Mouse (Mus musculus): ENCODE measurements around the gene Bnip3. TPM values are rescaled to one million over a fixed set of nuclear protein-coding genes. Genes with fewer than 3 reads are reported as not detected.
A peak's percentile ranks its signal among the peaks of the same experiment; 100 is the strongest.

Gene Bnip3
- 0.84 and 0.94 TPM in 2 replicates for polyA plus RNA-seq (2012)

DNA sequence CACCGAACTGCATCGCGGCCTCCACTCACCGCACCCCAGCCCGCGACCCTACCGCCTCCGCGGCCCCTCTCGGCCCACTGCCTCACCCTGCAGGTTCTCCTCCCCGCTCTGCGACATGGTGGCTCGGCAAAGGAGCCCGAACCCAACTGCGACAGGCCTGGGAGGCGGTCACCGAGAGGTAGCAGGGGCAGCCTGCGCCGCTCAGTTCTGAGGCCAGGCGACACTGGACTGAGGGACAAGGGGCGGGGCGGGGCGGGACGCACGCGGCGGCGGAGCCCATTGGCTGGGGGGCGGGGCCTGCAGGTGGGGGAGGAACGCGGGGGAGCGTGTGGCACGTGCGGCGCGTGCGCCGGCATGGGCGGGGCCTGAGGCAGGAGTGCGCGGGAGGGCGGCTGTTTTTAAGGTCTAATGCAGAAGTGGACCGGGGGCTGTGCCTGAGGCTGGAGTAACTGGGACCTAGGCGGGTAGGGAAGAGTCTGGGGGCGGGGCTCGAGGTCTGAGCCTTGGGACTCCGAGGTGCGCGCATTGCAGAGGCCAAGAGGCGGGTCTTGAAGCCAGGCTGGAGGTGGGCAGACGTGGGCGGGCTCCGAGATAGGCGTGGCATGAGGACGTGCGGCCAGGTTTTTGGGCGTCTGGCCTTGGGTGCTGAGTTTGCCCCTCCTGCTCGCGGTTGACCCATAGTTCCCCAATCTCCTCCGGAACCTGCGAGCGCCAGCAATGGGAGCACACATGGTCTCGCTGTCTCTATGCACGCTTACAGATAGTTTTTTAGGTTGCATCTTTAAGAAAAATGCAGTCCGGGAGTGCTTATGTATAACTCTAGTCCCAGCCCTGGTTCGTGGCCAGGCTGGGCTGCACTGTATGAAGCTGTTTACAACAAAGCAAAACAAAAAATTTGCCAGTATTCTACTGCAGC is at the start of gene Bnip3:
TSS of gene Bnip3 (minus strand) at position 243 of the 916 bp plus-strand sequence.
- Histone ChIP-seq H3K4me3 (replicated peaks) (peak within 1 kb of the TSS; percentile 81), H3K27me3 (ENCODE audit: control insufficient read depth) (no peaks in the 10 kb centered on the region), H3K4me1 (ENCODE audit: control insufficient read depth) (peaks cover 52% of the 10 kb centered on the region), H3K9me3 (ENCODE audit: control insufficient read depth, low read length) (no peaks in the 10 kb centered on the region), H3K36me3 (ENCODE audit: control insufficient read depth) (no peaks in the 10 kb centered on the region)
- no peak for TF ChIP-seq TAL1 (IDR thresholded peaks at IDR 0.05; ENCODE audit: low read length)
- no peak for TF ChIP-seq GATA1 (IDR thresholded peaks at IDR 0.05; ENCODE audit: low read length)

DNA sequence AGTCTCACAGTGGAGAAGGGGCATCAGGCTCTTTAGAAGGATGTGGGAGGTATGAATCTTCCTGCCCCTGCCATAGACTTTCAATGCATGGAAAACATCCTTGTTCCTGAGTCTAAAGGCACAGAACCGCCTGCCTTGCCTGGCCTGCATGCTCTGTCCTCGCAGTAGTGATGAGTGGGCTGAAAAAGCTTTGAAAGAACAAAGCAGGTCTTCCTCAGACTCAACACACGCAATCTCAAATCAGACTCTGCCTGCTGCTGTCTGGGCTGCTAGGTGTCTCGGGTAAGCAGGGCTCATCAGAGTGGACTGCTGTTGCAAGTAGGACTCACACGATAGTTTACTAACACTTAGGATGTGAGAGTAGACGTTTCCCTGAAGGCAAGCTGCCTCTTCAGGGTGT is 47.8 kb upstream of the Bnip3 start:
- Histone ChIP-seq H3K9me3 (ENCODE audit: control insufficient read depth, low read length) (no peaks in the 10 kb centered on the region), H3K36me3 (ENCODE audit: control insufficient read depth) (no peaks in the 10 kb centered on the region), H3K4me1 (ENCODE audit: control insufficient read depth) (no peaks in the 10 kb centered on the region), H3K27me3 (ENCODE audit: control insufficient read depth) (no peaks in the 10 kb centered on the region), H3K4me3 (replicated peaks) (no peak overlapping the region)
- TF ChIP-seq TAL1 (IDR thresholded peaks at IDR 0.05; ENCODE audit: low read length) (no peak), GATA1 (IDR thresholded peaks at IDR 0.05; ENCODE audit: low read length) (no peak)

DNA sequence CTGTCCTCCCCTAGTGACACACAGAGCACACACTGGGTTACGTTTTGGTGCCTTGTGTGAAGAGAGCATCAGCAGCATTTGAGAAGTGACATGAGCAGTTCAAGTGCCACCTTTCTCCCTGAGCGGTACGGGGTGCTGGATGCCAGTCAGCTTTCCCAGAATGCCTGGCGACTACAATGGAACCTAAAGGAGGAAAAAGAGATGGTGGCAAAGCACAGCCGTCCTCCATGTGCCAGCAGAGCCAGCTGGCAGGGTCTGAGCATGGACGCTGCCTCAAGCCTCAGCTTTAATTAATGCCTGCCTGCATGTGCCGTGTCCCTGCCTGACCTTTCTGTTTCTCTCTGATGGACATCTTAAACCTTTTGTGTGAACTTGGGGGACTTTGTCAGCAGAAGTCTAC is 46.5 kb upstream of the Bnip3 start:
- Histone ChIP-seq H3K4me1 (ENCODE audit: control insufficient read depth) (no peaks in the 10 kb centered on the region), H3K4me3 (replicated peaks) (no peak overlapping the region), H3K27me3 (ENCODE audit: control insufficient read depth) (no peaks in the 10 kb centered on the region), H3K36me3 (ENCODE audit: control insufficient read depth) (no peaks in the 10 kb centered on the region), H3K9me3 (ENCODE audit: control insufficient read depth, low read length) (no peaks in the 10 kb centered on the region)
- TF ChIP-seq TAL1 (IDR thresholded peaks at IDR 0.05; ENCODE audit: low read length) = no peak
- TF ChIP-seq GATA1 (IDR thresholded peaks at IDR 0.05; ENCODE audit: low read length) = no peak

GRCm38 (mm10) chr7:138948309-138948708 is 39.0 kb upstream of the Bnip3 start:
- no peak for TF ChIP-seq TAL1 (IDR thresholded peaks at IDR 0.05; ENCODE audit: low read length)
- TF ChIP-seq GATA1 (IDR thresholded peaks at IDR 0.05; ENCODE audit: low read length) = no peak
- H3K4me1 ChIP-seq (ENCODE audit: control insufficient read depth) = no peaks in the 10 kb centered on the region
- no peaks in the 10 kb centered on the region for H3K9me3 ChIP-seq (ENCODE audit: control insufficient read depth, low read length)
- H3K27me3 ChIP-seq (ENCODE audit: control insufficient read depth) = peaks cover 8% of the 10 kb centered on the region
- H3K36me3 ChIP-seq (ENCODE audit: control insufficient read depth) = no peaks in the 10 kb centered on the region
- no peak overlapping the region for H3K4me3 ChIP-seq (replicated peaks)

DNA sequence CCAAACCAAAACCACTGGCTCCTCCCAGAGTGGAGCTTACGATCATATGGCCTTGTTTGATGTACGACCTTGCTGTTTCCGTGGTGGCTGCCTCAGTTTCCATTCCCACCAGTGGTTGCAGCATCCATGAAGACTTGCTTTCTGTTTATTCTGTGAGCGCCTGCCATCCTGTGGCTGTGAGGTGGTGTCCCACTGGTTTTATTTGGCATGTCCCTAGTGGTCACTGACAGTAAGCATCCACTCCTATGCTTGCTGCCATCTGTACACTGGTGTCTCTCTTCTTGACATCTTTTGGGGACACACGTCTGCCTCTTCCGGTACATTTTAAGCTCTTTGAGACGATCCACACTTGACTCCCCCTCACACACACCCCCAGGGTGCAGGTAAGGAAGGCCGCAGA is 38.4 kb upstream of the Bnip3 start:
- Histone ChIP-seq H3K36me3 (ENCODE audit: control insufficient read depth) (no peaks in the 10 kb centered on the region), H3K27me3 (ENCODE audit: control insufficient read depth) (peaks cover 13% of the 10 kb centered on the region), H3K4me1 (ENCODE audit: control insufficient read depth) (no peaks in the 10 kb centered on the region), H3K9me3 (ENCODE audit: control insufficient read depth, low read length) (no peaks in the 10 kb centered on the region), H3K4me3 (replicated peaks) (no peak overlapping the region)
- TF ChIP-seq TAL1 (IDR thresholded peaks at IDR 0.05; ENCODE audit: low read length) (no peak), GATA1 (IDR thresholded peaks at IDR 0.05; ENCODE audit: low read length) (no peak)

- Histone ChIP-seq H3K4me3 (replicated peaks) (no peak overlapping the region), H3K27me3 (ENCODE audit: control insufficient read depth) (peaks cover 33% of the 10 kb centered on the region), H3K4me1 (ENCODE audit: control insufficient read depth) (no peaks in the 10 kb centered on the region), H3K36me3 (ENCODE audit: control insufficient read depth) (no peaks in the 10 kb centered on the region), H3K9me3 (ENCODE audit: control insufficient read depth, low read length) (no peaks in the 10 kb centered on the region)
- TF ChIP-seq TAL1 (IDR thresholded peaks at IDR 0.05; ENCODE audit: low read length) (no peak), GATA1 (IDR thresholded peaks at IDR 0.05; ENCODE audit: low read length) (no peak)
Measured at GRCm38 (mm10) chr7:138945668-138946067, 36.3 kb upstream of the Bnip3 start.

GRCm38 (mm10) chr7:138942301-138942700 is 33.0 kb upstream of the Bnip3 start:
- H3K4me3 ChIP-seq (replicated peaks) = no peak overlapping the region
- no peaks in the 10 kb centered on the region for H3K4me1 ChIP-seq (ENCODE audit: control insufficient read depth)
- no peaks in the 10 kb centered on the region for H3K9me3 ChIP-seq (ENCODE audit: control insufficient read depth, low read length)
- no peaks in the 10 kb centered on the region for H3K36me3 ChIP-seq (ENCODE audit: control insufficient read depth)
- peaks cover 54% of the 10 kb centered on the region for H3K27me3 ChIP-seq (ENCODE audit: control insufficient read depth)
- TF ChIP-seq GATA1 (IDR thresholded peaks at IDR 0.05; ENCODE audit: low read length) (no peak), TAL1 (IDR thresholded peaks at IDR 0.05; ENCODE audit: low read length) (no peak)

- TF ChIP-seq GATA1 (IDR thresholded peaks at IDR 0.05; ENCODE audit: low read length) (no peak), TAL1 (IDR thresholded peaks at IDR 0.05; ENCODE audit: low read length) (no peak)
- Histone ChIP-seq H3K4me3 (replicated peaks) (no peak overlapping the region), H3K27me3 (ENCODE audit: control insufficient read depth) (peaks cover 54% of the 10 kb centered on the region), H3K9me3 (ENCODE audit: control insufficient read depth, low read length) (no peaks in the 10 kb centered on the region), H3K4me1 (ENCODE audit: control insufficient read depth) (no peaks in the 10 kb centered on the region), H3K36me3 (ENCODE audit: control insufficient read depth) (no peaks in the 10 kb centered on the region)
Measured at GRCm38 (mm10) chr7:138941571-138941970, 32.3 kb upstream of the Bnip3 start.

DNA sequence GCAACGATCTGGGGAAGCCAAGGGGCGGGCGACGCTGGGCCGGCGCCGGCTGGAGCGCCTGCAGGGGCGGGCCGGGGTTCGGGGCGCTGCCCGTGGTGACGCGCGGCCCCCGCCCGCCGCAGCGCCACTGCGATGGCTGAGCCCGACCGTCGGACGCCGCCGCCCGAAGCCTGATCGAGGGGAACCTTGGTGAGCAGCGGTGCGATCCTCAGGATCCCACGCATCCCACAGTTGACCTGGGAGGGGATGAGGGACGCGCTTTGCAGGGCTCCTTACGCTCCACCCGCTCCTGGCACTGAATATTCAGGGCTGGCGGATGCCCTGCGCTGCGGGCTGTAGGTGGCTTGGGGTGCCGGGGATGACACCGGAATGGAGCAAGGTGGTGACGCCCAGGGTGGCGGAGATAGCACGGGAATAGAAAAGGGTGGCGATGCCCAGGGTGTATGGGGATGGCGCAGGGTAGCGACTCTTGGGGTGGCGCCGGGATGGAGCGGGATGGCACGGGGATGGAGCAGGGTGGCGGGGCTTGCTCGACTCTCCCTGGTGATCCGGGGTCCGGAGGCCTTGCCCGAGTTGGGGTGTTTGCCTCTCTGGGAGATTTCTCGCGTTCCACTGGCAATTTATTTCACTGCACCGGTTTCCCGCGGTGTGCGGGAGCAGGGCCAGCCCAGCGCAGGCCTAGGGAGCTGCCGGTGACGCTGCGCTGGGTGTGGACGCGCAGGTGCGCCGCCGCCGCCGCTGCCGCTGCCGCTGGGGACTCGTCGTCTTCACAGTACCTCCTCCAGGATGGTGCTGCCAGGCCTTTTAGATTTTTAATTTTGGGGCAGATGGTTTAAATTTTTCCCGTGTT is 31.5 kb upstream of the Bnip3 start, which contains the start of gene Jakmip3:
TSS of gene Jakmip3 (plus strand) at position 119 of the 850 bp plus-strand sequence.
- Histone ChIP-seq H3K9me3 (ENCODE audit: control insufficient read depth, low read length) (peaks cover 3% of the 10 kb centered on the region), H3K4me3 (replicated peaks) (no peak within 1 kb of the TSS), H3K27me3 (ENCODE audit: control insufficient read depth) (peaks cover 54% of the 10 kb centered on the region), H3K36me3 (ENCODE audit: control insufficient read depth) (no peaks in the 10 kb centered on the region), H3K4me1 (ENCODE audit: control insufficient read depth) (no peaks in the 10 kb centered on the region)
- TF ChIP-seq TAL1 (IDR thresholded peaks at IDR 0.05; ENCODE audit: low read length) (no peak), GATA1 (IDR thresholded peaks at IDR 0.05; ENCODE audit: low read length) (no peak)
